Mouse (Mus musculus): Measurements from ENCODE around the gene Cd5.

Cd5 gene

DNA sequence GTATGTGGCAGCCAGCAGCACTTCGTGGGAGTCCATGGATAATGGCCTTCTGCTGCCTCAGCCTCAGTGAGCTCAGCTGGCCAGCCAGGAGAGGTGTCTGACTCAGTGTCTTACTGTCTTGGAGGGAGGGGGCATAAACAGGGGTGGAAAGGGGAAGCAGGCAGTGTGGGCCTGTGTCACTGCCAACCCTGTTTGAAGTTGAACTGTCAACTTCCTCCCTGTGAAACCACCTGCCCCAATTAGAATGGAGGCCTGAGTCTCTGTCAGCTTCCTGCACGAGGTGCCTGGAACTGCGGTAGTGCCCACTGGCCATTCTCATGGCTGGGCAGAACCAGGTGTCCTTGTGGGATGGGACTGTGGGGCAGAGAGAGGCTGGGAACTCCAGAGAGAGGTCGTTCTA is at the start of gene Cd5:
Gene Cd5, minus strand, starts transcription at position 192 of the 400 bp plus-strand sequence.
- DNase-seq, result no peak

DNA sequence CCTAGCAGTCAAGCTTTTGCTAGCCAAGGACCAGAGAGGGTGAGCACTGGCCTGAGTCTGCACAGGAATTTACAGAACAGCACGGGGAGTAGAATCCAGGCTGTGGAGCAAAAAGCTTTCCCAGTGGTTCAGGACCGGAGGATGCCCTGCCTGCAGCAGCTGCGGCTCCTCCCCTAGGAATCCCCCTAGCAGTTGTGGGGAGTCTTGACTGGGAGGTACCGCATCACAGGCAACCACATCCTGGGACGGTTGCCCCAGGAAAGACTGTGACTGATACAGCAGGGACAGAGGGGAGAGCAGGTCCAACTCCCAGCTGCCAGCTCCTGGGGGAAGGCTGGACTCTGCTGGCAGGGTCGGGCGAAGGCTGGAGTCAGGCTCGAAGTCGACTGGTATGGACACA is 49.4 kb upstream of the Cd5 start:
- no peak for DNase-seq

DNA sequence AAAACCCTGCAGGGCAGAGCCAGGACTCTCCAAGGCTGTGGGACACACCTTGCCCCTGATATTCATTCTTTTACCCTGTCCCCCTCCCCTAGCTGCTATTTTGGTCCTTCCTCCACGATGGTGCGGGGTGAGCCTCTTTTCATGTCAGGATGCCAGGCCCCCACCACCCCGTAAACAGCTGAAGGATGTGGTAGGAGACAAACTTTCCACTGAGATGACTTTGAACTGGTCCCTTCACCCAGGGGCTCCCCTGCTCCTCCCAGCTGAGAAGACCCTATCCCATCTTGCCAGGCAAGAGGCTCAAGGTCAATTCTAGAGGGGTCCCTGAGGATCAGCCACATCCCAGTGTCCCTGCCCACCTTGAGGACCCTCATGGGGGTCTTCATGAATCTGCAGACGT is 48.6 kb upstream of the Cd5 start:
- no peak for DNase-seq

DNA sequence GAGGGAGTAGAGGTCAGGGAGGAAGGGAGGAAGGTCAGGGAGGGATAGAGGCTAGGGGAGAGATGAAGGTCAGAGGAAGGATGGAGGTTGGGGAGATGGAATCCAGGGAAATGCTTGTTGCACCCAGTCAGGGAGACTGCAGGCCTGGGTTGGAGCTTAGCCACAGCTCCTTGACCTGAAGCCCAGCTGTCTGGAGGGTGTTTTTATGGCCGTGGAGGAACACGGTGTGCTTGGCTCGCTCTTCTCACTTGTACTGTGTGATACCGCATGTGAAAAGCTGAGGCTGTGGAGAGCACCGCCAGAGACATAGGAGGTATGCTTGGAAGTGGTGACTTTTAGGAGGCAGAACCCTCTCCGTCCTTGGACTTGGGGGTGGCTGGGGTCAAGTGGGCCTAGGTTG is 48.0 kb upstream of the Cd5 start:
- no peak for DNase-seq

DNA sequence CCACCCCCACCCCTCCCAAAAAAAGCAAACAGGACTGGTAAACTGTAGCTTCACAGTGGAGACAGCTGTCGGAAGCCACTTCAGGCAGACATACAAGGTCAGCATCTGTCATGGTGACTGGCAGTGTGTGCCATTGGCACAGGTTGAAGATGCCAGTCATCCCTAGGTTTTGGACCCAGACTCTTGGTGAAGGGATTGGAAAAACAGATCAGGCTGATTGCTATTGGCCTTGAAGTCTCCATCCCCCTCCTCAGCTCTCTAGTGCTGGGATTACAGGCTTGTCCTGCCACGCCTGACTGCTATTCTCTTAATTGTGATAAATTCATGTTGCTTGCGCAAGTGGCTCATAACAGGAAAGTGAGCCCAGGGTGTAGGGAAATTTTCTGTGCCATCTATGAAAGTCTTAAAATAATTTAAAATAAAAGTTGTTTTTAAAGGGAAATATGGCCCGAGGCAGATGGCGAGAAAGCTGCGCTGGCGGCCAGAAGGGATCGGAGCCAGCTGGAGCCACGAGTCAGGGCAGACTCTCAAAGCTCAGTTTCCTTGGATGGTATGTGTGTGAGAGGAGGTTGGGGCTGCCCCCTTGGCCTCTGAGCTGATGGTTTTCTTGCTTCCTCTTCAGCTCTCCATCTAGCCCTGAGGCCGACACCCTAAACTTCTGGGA is 46.1 kb upstream of the Cd5 start:
- DNase-seq, result no peak

DNA sequence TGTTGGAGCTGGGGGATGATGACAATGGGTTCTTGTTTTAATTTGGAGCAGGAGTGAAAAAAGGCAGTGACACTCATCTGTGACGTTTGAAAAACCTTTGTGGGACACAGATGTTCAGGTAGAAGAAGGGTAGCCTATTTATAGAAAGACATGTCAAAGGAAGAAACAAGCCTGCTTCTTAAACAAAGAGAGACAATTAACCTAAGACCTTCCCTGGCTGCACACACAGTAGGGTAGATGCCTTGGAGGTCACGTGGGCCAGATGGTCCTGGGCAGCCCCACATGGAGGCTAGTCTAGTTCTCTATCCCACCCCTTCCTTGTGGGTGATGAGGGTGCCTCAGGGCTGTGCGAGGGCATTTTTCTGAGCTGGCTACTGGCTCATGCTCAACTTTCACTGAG is 45.3 kb upstream of the Cd5 start:
- DNase-seq, result no peak

DNA sequence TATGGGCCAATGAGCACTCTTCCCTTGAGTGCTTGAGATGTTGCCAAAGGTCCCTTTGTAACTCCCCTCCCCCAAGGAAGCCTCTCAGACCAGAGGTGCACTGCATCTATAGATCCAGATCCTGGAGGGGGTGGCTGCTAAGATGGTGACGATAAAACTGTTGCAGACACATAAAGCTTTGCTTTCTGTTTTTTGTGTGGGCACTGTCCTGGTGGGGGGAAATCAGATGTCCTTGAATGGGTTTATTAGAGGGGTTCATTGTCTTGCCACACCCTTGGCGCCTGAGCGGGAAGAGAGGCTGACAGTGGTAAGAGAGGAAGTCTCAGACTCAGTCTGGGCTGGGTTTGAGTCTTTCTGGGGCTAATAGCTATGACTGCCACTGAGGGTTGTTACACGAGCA is 44.4 kb upstream of the Cd5 start:
- no peak for DNase-seq

DNA sequence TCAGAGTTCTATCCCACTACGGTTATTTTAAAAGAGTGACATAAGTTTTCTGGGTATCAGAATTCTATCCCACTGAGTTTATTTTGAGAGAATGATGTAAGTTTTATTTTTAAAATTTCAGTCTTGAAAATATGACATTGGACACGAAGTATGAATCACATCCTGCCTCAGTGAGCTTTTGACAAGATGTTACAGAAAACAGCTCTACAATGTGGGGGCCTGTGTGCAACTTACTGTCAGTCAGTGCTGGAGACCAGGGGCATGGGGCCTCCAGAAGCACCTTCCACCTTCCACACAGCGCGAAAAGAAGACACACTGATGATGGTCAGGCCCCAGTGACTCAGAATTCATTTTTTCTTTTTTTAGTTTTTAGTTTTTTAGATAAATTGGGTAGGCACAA is 42.8 kb upstream of the Cd5 start:
- DNase-seq, result no peak

DNA sequence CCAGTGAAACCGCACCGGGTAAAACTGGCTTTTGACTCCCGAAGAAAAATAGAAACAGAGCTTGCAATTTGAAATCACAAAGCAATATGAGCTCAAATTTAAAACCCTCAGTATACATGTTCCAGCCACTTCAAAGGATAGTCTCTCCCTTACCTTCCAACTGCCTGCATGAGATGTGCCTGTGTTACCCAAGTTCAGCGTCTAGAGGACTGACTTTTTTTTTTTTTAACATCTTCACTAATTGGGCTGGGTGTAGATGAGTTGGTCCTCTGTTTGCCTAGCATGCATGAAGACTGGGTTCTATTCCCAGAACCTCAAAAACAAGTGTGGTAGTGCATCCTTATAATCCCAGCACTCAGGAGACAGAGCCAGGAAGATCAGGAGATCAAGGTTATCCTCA is 38.1 kb upstream of the Cd5 start:
- no peak for DNase-seq

DNA sequence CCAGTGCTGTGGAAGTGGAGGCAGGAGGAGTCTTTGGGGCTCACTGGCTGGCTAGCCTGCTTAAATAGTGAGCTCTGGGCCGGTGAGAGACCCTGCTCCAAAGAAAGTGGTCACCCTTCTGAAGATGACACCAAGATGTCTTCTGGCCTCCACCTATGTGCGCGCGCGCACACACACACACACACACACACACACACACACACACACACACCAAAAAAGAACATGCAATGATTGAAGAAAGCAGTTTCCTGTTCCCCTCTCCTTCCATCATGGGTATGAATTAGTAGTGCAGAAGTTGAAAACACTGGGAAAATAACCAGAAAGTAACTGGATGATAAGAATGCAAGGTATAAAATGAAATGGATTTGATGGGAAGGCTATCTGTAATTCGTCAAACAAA is 35.3 kb upstream of the Cd5 start:
- no peak for DNase-seq

DNA sequence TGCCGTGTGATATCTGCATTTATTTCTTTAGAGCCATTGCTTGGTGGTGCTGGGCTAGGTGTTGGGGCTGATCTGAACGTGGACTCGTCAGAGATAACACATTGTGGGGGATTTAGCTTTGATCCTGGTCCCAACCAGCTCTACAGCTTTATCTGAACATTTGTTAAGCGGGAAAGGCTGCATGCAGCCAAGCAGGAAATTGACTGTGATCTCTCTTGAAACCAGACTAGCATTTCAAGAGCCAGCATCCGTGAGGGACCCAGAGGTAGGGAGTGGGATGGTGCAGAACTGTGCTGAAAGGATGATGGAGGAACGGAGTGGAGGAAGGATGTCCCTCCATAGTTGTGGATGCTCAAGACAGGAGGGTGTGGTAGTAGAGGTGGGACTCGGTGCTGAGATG is 34.6 kb upstream of the Cd5 start:
- no peak for DNase-seq

DNA sequence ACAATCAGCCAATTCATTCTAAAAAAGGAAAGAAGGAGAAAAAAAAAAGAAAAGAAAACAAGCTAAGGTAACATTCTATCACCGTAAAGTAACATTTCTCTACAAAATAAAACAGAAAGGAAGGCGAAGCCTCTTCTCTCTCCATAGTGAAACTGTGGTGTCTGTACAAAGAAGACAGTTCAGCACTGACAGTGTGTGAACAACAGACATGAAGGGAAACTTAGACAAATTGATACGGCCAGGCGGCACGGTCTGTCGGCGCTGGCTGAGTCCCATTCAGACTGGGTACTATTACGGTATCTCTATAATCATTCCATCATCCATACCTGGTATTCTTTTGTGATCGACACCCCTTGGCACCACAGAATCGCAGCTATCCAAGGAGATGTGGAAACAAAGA is 34.1 kb upstream of the Cd5 start:
- DNase-seq, result no peak

DNA sequence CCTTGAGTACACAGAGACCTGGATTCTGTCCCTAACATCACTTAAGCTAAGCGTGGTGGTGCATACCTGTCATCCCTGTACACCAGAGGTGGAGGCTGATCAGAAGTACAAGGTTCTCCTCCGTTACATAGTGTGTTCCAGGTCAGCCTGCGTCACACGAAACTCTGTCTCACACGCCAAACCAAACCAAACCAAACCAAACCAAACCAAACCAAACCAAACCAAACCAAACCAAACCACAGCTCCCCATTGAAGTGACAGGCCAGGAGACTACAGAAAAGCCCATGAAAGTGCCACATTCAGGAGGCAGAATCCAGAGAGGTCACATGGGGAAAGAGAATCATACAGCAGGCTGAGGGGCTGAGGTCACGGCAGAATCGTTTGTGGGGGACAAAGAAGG is 33.2 kb upstream of the Cd5 start:
- DNase-seq, result no peak

DNA sequence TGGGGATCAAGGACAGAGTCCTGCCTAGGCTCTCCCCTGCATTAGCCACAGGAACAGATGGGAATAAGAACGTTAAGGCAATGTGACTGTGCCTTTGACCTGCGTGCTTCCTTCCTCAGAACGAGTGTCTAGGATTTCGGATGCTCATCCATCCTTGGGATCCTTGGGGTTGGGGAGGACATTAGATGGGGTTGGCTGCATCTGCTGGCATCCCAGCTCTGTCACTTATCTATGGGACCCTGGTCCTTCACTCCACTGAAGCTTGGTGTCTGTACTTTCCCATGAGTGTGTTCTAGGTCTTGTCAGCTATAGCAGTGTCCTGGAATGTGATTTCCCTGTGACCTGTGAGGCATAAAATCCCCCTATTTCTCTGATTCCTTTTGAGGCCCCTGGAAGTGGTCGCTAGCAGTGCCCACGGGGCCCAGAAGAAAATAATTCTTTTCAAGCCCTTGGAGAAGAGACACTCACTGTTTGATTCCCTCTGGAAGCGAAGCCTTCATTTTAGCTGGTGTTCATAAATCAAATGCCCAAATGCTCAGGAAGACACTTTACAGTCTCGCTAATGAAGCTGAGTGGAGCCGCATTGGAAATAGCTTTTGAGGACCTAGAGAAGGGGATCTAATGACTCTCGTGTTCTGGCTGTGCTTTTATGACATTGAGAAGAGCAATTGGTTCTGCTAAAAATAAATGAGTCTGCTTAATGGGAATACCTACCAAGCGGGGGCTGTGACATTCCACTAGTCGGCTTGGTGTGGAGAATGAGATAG is 30.8 kb upstream of the Cd5 start:
- DNase-seq, result peak in 1 of 2 experiments; percentile 32

DNA sequence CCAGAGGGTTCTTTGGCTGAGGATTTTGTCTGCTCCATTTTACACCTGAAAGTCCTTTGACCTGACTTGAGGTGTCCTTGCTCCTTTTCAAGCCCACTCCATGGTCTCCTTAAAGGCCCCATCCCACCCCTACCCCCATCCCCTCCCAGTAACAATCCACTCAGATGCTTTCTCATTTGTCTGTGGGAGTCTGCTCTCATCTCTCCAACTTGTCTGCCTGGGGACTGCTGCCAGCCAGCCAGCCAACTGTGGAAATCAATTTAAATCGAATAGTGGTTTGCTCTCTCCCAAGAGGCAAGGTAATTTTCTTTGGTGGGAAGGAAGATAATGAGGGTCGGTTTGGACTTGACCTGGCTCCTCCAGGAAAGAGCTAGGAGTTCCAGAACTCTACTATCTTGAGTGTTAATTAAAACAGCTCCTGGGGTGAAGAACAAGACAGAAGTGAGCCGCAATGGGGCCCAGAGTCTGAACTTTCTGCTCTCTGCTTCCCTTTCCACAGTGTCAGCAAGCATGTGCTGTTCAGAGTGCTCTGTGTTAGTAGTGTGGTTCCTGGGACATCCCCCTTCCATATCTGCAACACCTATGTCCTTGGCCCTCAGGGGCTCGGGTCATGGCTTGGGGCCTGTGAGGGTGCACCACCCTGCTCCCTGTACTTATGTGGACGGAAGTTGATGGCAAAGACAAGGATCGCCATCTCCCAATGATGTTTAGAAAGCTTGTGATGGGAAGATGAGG is 30.1 kb upstream of the Cd5 start:
- no peak for DNase-seq

DNA sequence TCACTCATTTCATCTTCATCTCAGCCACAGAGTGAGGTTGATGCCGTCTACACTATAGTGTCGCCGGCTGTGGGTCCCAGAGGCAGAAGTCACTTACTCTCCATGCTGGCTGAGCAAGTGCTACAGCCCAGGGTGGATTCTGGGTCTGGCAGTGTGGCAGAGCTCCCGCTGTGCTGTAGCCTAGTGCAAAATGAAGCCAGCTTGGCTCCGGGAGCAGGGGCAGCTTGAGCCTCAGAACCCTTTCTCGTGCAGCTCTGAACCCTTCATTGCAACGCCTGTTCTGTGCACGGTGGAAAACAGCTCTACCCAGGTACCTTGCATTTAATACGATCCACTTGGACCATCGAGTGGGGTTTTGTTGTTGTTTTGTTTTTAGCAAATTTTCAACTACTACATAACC is 28.8 kb upstream of the Cd5 start:
- DNase-seq, result no peak

DNA sequence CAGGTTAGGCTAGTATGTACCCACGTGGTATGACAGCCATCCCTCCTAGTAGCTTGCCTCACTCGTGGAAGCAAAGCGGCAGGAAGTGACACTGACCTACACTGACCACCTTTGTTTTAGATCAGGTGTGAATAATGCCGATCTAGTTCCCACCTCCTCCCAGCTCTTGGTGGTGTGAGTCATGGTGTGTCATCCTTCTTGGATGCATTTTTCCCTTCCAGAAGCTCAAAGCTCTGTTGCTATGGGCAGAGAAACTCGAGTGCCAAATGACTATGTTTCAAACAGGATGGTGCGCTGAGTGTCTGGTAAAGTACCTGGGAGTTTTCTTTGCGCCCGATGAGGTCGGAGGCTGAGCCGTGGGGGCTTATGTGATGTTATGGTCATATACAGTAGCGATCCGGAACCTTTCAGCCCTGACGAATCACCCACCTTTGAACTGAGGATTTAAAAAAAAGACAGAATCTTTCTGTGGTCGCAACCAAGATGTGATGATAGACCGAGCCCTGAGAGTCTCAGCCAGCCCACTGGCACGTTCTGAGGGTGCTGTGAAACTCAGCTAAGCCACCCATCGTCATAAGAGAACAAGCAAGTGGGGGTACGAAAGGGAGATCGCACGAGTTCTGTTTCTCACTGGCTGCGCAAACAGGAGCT is 24.7 kb upstream of the Cd5 start:
- no peak for DNase-seq

DNA sequence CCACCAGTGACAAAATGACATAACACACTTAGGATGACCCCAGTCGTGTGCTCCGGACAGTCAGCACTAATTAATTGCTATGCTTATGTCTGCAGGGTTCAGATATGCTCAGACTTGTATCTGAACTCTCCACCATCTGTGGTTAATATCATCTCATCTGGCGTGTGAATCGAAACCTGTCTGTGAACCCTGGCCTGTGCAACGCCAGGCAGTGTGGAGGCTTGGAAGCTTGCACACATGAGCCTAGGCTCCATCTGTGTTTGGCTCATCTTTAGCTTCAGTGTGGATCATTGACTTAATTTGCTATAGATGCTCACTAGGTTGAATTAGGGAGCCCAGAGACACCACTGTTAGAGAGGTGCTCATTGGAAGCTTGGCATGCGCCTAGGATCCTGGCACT is 23.7 kb upstream of the Cd5 start:
- DNase-seq, result no peak

DNA sequence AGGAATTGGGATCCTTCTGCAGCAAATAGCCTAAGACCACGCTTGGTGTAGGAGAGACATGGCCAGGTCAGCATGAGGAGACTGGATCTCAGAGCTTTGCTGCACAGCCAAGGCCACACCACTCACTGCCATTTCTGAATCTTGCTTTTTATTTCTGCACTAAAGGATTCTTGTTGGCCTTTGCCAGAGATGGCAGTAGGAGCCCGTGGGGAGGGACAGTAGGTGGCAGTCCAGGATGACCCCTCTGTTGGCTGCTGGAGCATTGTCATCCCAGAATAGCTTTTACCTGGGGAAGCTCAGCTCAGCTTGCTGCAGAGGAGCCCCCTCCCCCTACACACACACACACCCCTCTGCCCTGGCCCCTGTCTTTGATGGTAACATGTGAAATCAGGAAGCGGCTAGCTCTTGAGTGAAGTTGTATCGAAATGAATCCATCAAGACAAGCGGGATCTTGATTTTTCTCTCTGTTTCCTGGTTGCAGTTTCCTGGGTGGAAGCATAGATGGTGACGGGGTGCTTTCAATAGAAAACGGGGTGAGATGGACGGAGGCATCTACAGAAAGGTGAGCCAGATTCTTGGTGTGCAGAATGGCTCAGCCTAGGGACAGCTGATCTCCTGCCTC is 23.1 kb upstream of the Cd5 start:
- DNase-seq, result no peak

DNA sequence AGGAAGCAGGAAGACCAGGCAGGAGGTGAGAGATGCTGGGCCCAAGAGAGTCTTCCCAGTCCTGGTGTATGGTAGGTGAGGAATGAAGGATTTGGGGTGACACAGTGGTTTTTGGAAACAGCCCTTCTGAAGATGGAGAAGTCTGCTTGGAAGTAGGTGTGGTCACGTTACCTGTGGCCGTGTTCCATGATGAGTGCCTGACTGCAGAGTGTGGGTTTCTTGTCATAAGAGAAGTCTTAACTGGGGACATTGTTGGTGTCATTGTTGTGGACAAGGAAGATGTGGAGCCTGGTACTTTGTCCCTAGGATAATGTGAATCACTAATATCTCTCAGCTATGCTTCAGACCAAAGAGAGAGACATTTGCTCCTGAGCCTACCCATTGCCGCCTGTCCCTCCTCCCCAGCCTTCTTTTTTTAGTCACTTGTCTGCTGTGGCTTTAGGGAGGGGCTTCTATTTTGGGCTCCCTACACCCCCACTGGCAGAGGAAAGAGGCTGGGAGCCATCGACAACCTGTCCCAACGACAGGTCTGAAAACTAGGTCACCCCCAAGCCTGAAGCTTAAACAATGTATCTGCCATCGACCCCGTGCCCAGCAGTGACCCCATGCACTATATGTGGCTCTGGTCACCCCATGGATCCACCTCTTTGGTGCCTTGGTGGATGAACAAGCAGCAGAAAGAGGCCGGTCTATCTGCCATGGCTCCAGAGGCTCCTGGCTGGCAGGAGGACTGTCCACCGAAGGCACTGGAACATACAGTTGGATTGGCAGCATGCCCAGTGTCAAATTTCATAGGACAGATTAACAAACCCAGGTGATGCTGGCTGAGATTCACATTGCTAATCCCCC is 21.4 kb upstream of the Cd5 start:
- DNase-seq, result peak in 1 of 2 experiments; percentile 14

DNA sequence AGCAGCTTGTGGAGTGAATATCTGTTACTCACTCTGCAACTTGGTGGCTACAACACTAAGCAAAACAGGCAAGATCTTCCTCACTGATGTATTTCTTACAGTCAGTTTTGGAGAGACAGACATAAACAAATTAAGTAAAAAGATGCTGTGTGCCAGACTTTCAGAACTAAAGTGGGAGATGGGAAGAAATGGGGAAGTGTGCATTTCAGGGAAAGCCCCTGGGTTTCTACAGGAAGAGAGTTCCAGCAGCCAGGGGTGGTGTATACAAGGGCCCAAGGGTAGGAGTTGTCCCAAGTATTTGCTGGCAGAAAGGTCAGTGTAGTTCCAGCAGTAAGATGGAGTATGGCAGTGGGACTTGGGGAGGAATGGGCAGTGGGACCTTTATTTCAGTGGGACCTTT is 20.7 kb upstream of the Cd5 start:
- no peak for DNase-seq

DNA sequence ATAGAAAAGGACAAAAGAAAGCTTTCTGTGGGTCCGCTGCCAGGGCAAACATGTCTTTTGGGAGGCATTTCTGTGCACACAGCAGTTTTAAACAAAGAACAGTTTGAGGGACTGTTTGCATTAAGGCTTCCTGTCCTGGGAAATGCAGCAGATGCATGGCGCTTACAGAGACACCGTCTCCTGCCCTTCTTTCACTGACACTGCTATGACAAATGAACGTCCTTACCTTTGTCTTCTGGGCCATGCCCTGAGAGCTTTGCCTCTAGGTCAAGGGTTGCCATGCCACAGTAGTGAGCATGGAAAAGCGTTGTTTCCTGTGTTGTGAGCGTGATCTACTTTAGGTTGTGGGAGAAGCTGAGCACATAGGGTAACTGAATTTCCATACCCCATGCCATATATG is 19.9 kb upstream of the Cd5 start:
- no peak for DNase-seq

All from kidney, postnatal 4 days (tissue).